Mouse (Mus musculus) gastrocnemius, postnatal 14 days (tissue): Measurements from ENCODE around the gene Ms4a4c. TPM values are rescaled to one million over a fixed set of nuclear protein-coding genes. Genes with fewer than 3 reads are reported as not detected.
"Not testable (repeated sequence)": the region's sequence is repeated elsewhere in the genome, so short reads cannot be mapped to it uniquely, and the experiment has no call there.

Source experiments
- DNase-seq: peaks from one replicate; pipeline ENCODE4 v3.0.0; 2021; ENCODE audit warnings: mixed read lengths
- intact Hi-C: fragments of 180-260 bp; cut with DNase I; formaldehyde crosslinking; loops from one replicate; pipeline ENCODE4 v1.15.1; 2025; ENCODE audit warnings: low total_unique reads
- total RNA-seq, 2 experiments: library from RNA; stranded (reverse); gene quantifications; 2 replicates each; pipeline ENCODE4 v1.2.3; 2021

Ms4a4c gene
- total RNA-seq, 2 experiments from 2014 or later: not detected

GRCm38 (mm10) chr19:11443964-11444363 is 39.4 kb downstream of the Ms4a4c start:
- intact Hi-C loops: no loop called here
- no peak for DNase-seq

GRCm38 (mm10) chr19:11447238-11447637 is 42.7 kb downstream of the Ms4a4c start:
- DNase-seq: no peak
- intact Hi-C loops: no loop called here

GRCm38 (mm10) chr19:11459041-11459440 is 54.5 kb downstream of the Ms4a4c start:
- intact Hi-C loops, DNase-seq: not testable (repeated sequence)

- intact Hi-C loops, DNase-seq: not testable (repeated sequence)
These were observed 60.2 kb downstream of the Ms4a4c start for GRCm38 (mm10) chr19:11464795-11465194.

GRCm38 (mm10) chr19:11466471-11466870 is 61.9 kb downstream of the Ms4a4c start:
- intact Hi-C loops: no loop called here
- DNase-seq: no peak

- DNase-seq, intact Hi-C loops: not testable (repeated sequence)
These were observed 63.8 kb downstream of the Ms4a4c start for GRCm38 (mm10) chr19:11468361-11468760.

- intact Hi-C loops, DNase-seq: not testable (repeated sequence)
These were observed 64.6 kb downstream of the Ms4a4c start, which contains the start of gene Ms4a6c for GRCm38 (mm10) chr19:11469215-11469614. Gene Ms4a6c, plus strand, starts transcription at chr19:11469366.

Other genes starting within 250 kb of the Ms4a4c start
- gene 1700025F22Rik, start 239.4 kb upstream of the Ms4a4c start, total RNA-seq: not detected
- not detected for gene Ms4a13, start 208.0 kb upstream of the Ms4a4c start, total RNA-seq
- not detected for gene Ms4a12, start 172.3 kb upstream of the Ms4a4c start, total RNA-seq
- under 1 TPM in 1 of 2 experiments, not detected in 1; 0.10 TPM for gene Ms4a1, start 138.5 kb upstream of the Ms4a4c start, total RNA-seq
- not detected for gene Ms4a5, start 120.9 kb upstream of the Ms4a4c start, total RNA-seq
- gene Ms4a14, start 90.3 kb upstream of the Ms4a4c start, total RNA-seq: under 1 TPM in 1 of 2 experiments, not detected in 1; 0.06 TPM
- 1 to 10 TPM in 1 of 2 experiments, under 1 TPM in 1; 0.82 to 1.3 TPM for gene Ms4a7, start 68.6 kb upstream of the Ms4a4c start, total RNA-seq
- 1 to 10 TPM; 4.5 to 7.7 TPM for gene Ms4a4a, start 29.2 kb upstream of the Ms4a4c start, total RNA-seq
- under 1 TPM in 1 of 2 experiments, not detected in 1; 0.20 TPM for gene Ms4a4b, start 38.8 kb downstream of the Ms4a4c start, total RNA-seq
- gene Ms4a6c, start 64.6 kb downstream of the Ms4a4c start, total RNA-seq: 1 to 10 TPM; 3.9 to 6.8 TPM
- gene Gm8369, start 81.2 kb downstream of the Ms4a4c start, total RNA-seq: under 1 TPM in 1 of 2 experiments, not detected in 1; 0.29 TPM
- 1 to 10 TPM; 1.6 to 5.5 TPM for gene Ms4a6b, start 111.7 kb downstream of the Ms4a4c start, total RNA-seq
- 1 to 10 TPM; 4.7 to 5.3 TPM for gene Ms4a4d, start 132.0 kb downstream of the Ms4a4c start, total RNA-seq
- gene Ms4a6d, start 200.1 kb downstream of the Ms4a4c start, total RNA-seq: 1 to 10 TPM; 1.5 to 2.3 TPM
- gene Ms4a2, start 218.9 kb downstream of the Ms4a4c start, total RNA-seq: under 1 TPM; 0.27 to 0.29 TPM
- not detected for gene Ms4a3, start 236.1 kb downstream of the Ms4a4c start, total RNA-seq